Mouse (Mus musculus): Measurements from ENCODE around the gene Kremen1. TPM values are rescaled to one million over a fixed set of nuclear protein-coding genes. Genes with fewer than 3 reads are reported as not detected.

The Kremen1 gene
- total RNA-seq, 1 experiment from 2014 or later = 2.8 TPM

- ATAC-seq (replicated peaks; ENCODE audit: low read depth, poor library complexity, severe bottlenecking) = peak; percentile 68
Observed at GRCm38 (mm10) chr11:5181850-5182404, 79.4 kb downstream of the Kremen1 start.

GRCm38 (mm10) chr11:5179391-5179790, 82.0 kb downstream of the Kremen1 start:
- ATAC-seq (replicated peaks; ENCODE audit: low read depth, poor library complexity, severe bottlenecking) = no peak

GRCm38 (mm10) chr11:5177171-5177570, 84.2 kb downstream of the Kremen1 start:
- peak; percentile 77 for ATAC-seq (replicated peaks; ENCODE audit: low read depth, poor library complexity, severe bottlenecking)

- no peak for ATAC-seq (replicated peaks; ENCODE audit: low read depth, poor library complexity, severe bottlenecking)
Observed at GRCm38 (mm10) chr11:5176685-5177084, 84.7 kb downstream of the Kremen1 start.

- peak; percentile 33; the same call in 1 of the 2 replicates for ATAC-seq (replicated peaks; ENCODE audit: low read depth, poor library complexity, severe bottlenecking)
Observed at GRCm38 (mm10) chr11:5175866-5176265, 85.5 kb downstream of the Kremen1 start.

- ATAC-seq (replicated peaks; ENCODE audit: low read depth, poor library complexity, severe bottlenecking) = no peak
Observed at GRCm38 (mm10) chr11:5175141-5175540, 86.2 kb downstream of the Kremen1 start.

- no peak for ATAC-seq (replicated peaks; ENCODE audit: low read depth, poor library complexity, severe bottlenecking)
Observed at GRCm38 (mm10) chr11:5172861-5173260, 88.5 kb downstream of the Kremen1 start.

GRCm38 (mm10) chr11:5167311-5167710, 94.0 kb downstream of the Kremen1 start:
- ATAC-seq (replicated peaks; ENCODE audit: low read depth, poor library complexity, severe bottlenecking) = no peak

- no peak for ATAC-seq (replicated peaks; ENCODE audit: low read depth, poor library complexity, severe bottlenecking)
Observed at GRCm38 (mm10) chr11:5165471-5165916, 95.9 kb downstream of the Kremen1 start.

- ATAC-seq (replicated peaks; ENCODE audit: low read depth, poor library complexity, severe bottlenecking) = peak; percentile 23; the same call in 1 of the 2 replicates
Observed at GRCm38 (mm10) chr11:5164310-5164709, 97.0 kb downstream of the Kremen1 start.

- ATAC-seq (replicated peaks; ENCODE audit: low read depth, poor library complexity, severe bottlenecking) = no peak
Observed at GRCm38 (mm10) chr11:5163421-5163820, 97.9 kb downstream of the Kremen1 start.

GRCm38 (mm10) chr11:5160722-5161485, 100.5 kb downstream of the Kremen1 start:
- ATAC-seq (replicated peaks; ENCODE audit: low read depth, poor library complexity, severe bottlenecking) = peak; percentile 48; the same call in 1 of the 2 replicates

GRCm38 (mm10) chr11:5158056-5158455, 103.3 kb downstream of the Kremen1 start:
- no peak for ATAC-seq (replicated peaks; ENCODE audit: low read depth, poor library complexity, severe bottlenecking)

GRCm38 (mm10) chr11:5154961-5155805, 106.2 kb downstream of the Kremen1 start:
- peak; percentile 50 for ATAC-seq (replicated peaks; ENCODE audit: low read depth, poor library complexity, severe bottlenecking)

GRCm38 (mm10) chr11:5151680-5152337, 109.5 kb downstream of the Kremen1 start, which contains the start of gene Emid1:
Gene Emid1 (minus strand): TSS chr11:5152257.
- no peak for ATAC-seq (replicated peaks; ENCODE audit: low read depth, poor library complexity, severe bottlenecking)

GRCm38 (mm10) chr11:5151247-5151630, 110.1 kb downstream of the Kremen1 start:
- no peak for ATAC-seq (replicated peaks; ENCODE audit: low read depth, poor library complexity, severe bottlenecking)

GRCm38 (mm10) chr11:5150416-5151246, 110.7 kb downstream of the Kremen1 start:
- ATAC-seq (replicated peaks; ENCODE audit: low read depth, poor library complexity, severe bottlenecking) = peak; percentile 60

GRCm38 (mm10) chr11:5149955-5150354, 111.4 kb downstream of the Kremen1 start:
- no peak for ATAC-seq (replicated peaks; ENCODE audit: low read depth, poor library complexity, severe bottlenecking)

- ATAC-seq (replicated peaks; ENCODE audit: low read depth, poor library complexity, severe bottlenecking) = peak; percentile 9; the same call in 1 of the 2 replicates
Observed at GRCm38 (mm10) chr11:5149249-5149648, 112.1 kb downstream of the Kremen1 start.
